Mouse (Mus musculus): ENCODE measurements around the gene Tmem120b. TPM values are rescaled to one million over a fixed set of nuclear protein-coding genes. Genes with fewer than 3 reads are reported as not detected.

The Tmem120b gene
- total and polyA plus RNA-seq, 2 experiments from 2014 or later, result 8.7 to 11.1 TPM

DNA sequence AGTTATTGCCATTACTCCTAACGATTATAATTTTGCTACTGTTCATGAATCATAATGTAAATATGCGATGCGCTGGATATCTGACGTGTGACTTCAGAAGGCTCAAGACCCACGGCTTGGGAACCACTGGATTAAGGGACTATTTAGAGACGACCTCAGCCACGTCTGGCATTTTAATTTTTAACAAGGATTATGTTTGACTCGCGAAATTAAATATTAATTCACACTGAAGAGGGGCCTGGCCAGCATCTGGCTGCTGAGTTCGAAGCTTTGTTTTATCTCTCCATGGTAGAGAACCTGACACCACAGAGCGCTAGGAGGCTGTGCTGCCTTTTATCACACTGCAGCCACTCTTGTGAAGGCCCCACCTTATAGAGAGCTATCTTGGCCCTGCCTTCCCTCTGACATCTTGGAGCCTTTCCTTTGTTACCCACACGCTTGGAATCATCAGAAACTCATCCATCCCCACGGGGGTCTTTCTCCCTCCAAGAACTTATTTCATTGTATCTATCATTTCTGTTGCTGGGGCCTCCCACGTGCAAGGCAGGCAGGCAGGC, 24.9 kb downstream of the Tmem120b start:
- H3K9me3 ChIP-seq (replicated peaks; ENCODE audit: control insufficient read depth, low read length), result no peaks in the 10 kb centered on the region
- H3K4me1 ChIP-seq (ENCODE audit: control insufficient read depth, insufficient read depth), result no peaks in the 10 kb centered on the region
- DNase-seq (ENCODE audit: low spot score), result no peak
- H3K4me3 ChIP-seq (ENCODE audit: low read depth, low read length), result no peak overlapping the region
- 0 out of 2 replicates have a peak, but pooled peaks cover under 1% of the 10 kb centered on the region for H3K36me3 ChIP-seq (replicated peaks; ENCODE audit: control insufficient read depth, insufficient read depth, low read length)
- H3K27me3 ChIP-seq (ENCODE audit: control insufficient read depth, insufficient read depth, low read length), result no peaks in the 10 kb centered on the region
- no peak overlapping the region for H3K27ac ChIP-seq (ENCODE audit: low read depth)
- 75% methylated on average over 14 of the region's 14 CpGs for WGBS
- H3K4me2 ChIP-seq (ENCODE audit: low read depth, low read length), result no peak overlapping the region
- TF ChIP-seq CTCF (IDR thresholded peaks at IDR 0.05; ENCODE audit: low read depth) (no peak), EP300 (IDR thresholded peaks at IDR 0.05; ENCODE audit: low read depth) (no peak)
- H3K9ac ChIP-seq (replicated peaks; ENCODE audit: low read depth, low read length), result no peak overlapping the region
- no peak for ATAC-seq (ENCODE audit: insufficient read depth, low read depth)

DNA sequence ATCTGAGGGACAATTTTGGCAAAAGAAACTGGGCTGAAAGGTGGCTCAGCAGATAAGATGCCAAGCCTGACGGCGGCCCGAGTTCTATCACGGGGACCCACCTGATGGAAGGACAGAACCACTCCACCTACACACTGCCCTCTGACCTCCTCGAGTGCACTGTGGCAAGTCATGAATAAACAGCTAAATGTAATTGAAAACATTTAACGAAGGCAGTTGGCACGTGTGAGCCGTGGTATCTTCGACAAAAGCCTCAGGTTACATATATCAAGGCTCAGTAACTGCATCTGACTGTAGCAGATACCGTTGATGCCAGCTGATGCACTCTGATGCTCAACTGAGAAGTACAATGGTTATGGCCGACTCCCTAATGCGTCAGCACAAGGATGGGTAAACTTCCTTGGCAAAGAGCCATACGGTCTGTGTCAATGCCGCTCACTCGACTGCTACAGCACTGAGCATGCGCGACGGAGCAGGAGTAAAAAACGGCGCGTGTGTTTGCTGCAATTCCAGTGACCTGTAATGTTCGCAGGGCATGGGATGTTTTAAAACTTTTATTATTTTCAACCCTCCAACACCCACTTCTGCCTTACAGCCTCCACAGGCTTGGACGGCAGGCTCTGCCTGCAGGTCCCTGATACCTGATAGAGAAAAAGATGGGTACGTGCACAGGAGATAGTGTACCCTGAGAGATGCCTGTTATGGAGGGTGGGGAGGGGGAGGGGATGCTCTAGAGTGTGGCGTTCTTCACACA, 26.2 kb downstream of the Tmem120b start:
- no peak overlapping the region for H3K27ac ChIP-seq (ENCODE audit: low read depth)
- H3K27me3 ChIP-seq (ENCODE audit: control insufficient read depth, insufficient read depth, low read length), result no peaks in the 10 kb centered on the region
- no peaks in the 10 kb centered on the region for H3K4me1 ChIP-seq (ENCODE audit: control insufficient read depth, insufficient read depth)
- peaks cover 6% of the 10 kb centered on the region for H3K36me3 ChIP-seq (replicated peaks; ENCODE audit: control insufficient read depth, insufficient read depth, low read length)
- ATAC-seq (ENCODE audit: insufficient read depth, low read depth) (no peak), DNase-seq (ENCODE audit: low spot score) (no peak)
- H3K4me2 ChIP-seq (ENCODE audit: low read depth, low read length), result no peak overlapping the region
- WGBS, result 78% methylated on average over 25 of the region's 25 CpGs
- no peak overlapping the region for H3K4me3 ChIP-seq (ENCODE audit: low read depth, low read length)
- no peaks in the 10 kb centered on the region for H3K9me3 ChIP-seq (replicated peaks; ENCODE audit: control insufficient read depth, low read length)
- no peak for TF ChIP-seq EP300 (IDR thresholded peaks at IDR 0.05; ENCODE audit: low read depth)
- TF ChIP-seq CTCF (IDR thresholded peaks at IDR 0.05; ENCODE audit: low read depth), result no peak
- H3K9ac ChIP-seq (replicated peaks; ENCODE audit: low read depth, low read length), result no peak overlapping the region

DNA sequence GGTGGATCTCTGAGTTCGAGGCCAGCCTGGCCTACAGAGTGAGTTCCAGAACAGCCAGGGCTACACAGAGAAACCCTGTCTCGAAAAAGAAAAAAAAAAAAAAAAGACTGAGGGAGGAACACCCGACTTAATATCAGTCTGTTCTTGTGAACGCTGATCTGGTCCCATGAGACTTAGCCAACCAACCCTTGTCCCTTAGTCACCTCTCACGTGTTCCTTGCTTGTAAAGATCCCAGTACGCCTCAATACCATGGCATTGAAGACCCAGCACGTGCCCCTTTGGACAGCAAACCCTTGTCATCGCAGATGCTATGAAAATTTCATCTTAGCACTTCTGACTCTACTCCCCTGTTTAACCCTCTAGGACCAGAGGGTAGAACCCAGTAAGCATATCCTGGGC, 28.1 kb downstream of the Tmem120b start:
- peaks cover 17% of the 10 kb centered on the region for H3K36me3 ChIP-seq (replicated peaks; ENCODE audit: control insufficient read depth, insufficient read depth, low read length)
- DNase-seq (ENCODE audit: low spot score) (no peak), ATAC-seq (ENCODE audit: insufficient read depth, low read depth) (no peak)
- H3K27ac ChIP-seq (ENCODE audit: low read depth), result no peak overlapping the region
- no peak overlapping the region for H3K4me2 ChIP-seq (ENCODE audit: low read depth, low read length)
- TF ChIP-seq CTCF (IDR thresholded peaks at IDR 0.05; ENCODE audit: low read depth) (no peak), EP300 (IDR thresholded peaks at IDR 0.05; ENCODE audit: low read depth) (no peak)
- no peak overlapping the region for H3K4me3 ChIP-seq (ENCODE audit: low read depth, low read length)
- no peaks in the 10 kb centered on the region for H3K27me3 ChIP-seq (ENCODE audit: control insufficient read depth, insufficient read depth, low read length)
- H3K9ac ChIP-seq (replicated peaks; ENCODE audit: low read depth, low read length), result no peak overlapping the region
- no peaks in the 10 kb centered on the region for H3K9me3 ChIP-seq (replicated peaks; ENCODE audit: control insufficient read depth, low read length)
- H3K4me1 ChIP-seq (ENCODE audit: control insufficient read depth, insufficient read depth), result no peaks in the 10 kb centered on the region
- WGBS, result 95% methylated on average over 8 of the region's 8 CpGs

DNA sequence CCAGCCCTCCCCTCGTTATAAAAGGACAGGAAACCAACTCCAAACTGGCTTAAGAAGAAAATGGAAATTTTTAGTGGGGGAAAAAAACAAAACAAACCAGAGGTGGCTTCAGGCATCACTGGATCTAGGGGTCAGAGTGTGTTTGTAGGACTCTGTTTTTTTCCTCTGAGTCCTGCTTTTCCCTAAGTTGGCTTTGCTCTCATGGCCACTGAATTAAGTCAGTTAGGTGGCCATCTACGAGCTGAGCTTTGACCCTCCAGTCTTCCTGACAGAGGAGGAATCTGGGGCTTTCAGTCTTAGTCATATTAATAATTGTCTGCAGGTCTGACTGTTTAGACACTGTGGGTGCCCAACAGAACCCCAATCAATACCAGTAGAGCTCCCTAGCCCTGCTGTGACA, 30.3 kb downstream of the Tmem120b start:
- no peak for ATAC-seq (ENCODE audit: insufficient read depth, low read depth)
- no peak for DNase-seq (ENCODE audit: low spot score)
- no peak overlapping the region for H3K4me3 ChIP-seq (ENCODE audit: low read depth, low read length)
- H3K9ac ChIP-seq (replicated peaks; ENCODE audit: low read depth, low read length), result no peak overlapping the region
- no peak for TF ChIP-seq CTCF (IDR thresholded peaks at IDR 0.05; ENCODE audit: low read depth)
- no peak for TF ChIP-seq EP300 (IDR thresholded peaks at IDR 0.05; ENCODE audit: low read depth)
- H3K27ac ChIP-seq (ENCODE audit: low read depth), result no peak overlapping the region
- 80% methylated on average over 2 of the region's 2 CpGs for WGBS
- H3K9me3 ChIP-seq (replicated peaks; ENCODE audit: control insufficient read depth, low read length), result no peaks in the 10 kb centered on the region
- H3K36me3 ChIP-seq (replicated peaks; ENCODE audit: control insufficient read depth, insufficient read depth, low read length), result peaks cover 22% of the 10 kb centered on the region
- H3K27me3 ChIP-seq (ENCODE audit: control insufficient read depth, insufficient read depth, low read length), result no peaks in the 10 kb centered on the region
- H3K4me2 ChIP-seq (ENCODE audit: low read depth, low read length), result no peak overlapping the region
- H3K4me1 ChIP-seq (ENCODE audit: control insufficient read depth, insufficient read depth), result peaks cover 4% of the 10 kb centered on the region; the same call in 1 of the 2 replicates

GRCm38 (mm10) chr5:123102376-123102775, 34.2 kb downstream of the Tmem120b start:
- H3K4me2 ChIP-seq (ENCODE audit: low read depth, low read length), result no peak overlapping the region
- no peak overlapping the region for H3K9ac ChIP-seq (replicated peaks; ENCODE audit: low read depth, low read length)
- TF ChIP-seq EP300 (IDR thresholded peaks at IDR 0.05; ENCODE audit: low read depth) (no peak), CTCF (IDR thresholded peaks at IDR 0.05; ENCODE audit: low read depth) (no peak)
- DNase-seq (ENCODE audit: low spot score) (no peak), ATAC-seq (ENCODE audit: insufficient read depth, low read depth) (no peak)
- H3K27me3 ChIP-seq (ENCODE audit: control insufficient read depth, insufficient read depth, low read length), result no peaks in the 10 kb centered on the region
- peaks cover 22% of the 10 kb centered on the region for H3K36me3 ChIP-seq (replicated peaks; ENCODE audit: control insufficient read depth, insufficient read depth, low read length)
- no peaks in the 10 kb centered on the region for H3K9me3 ChIP-seq (replicated peaks; ENCODE audit: control insufficient read depth, low read length)
- peaks cover 15% of the 10 kb centered on the region for H3K4me1 ChIP-seq (ENCODE audit: control insufficient read depth, insufficient read depth)
- H3K27ac ChIP-seq (ENCODE audit: low read depth), result no peak overlapping the region
- WGBS, result 69% methylated on average over 7 of the region's 7 CpGs
- no peak overlapping the region for H3K4me3 ChIP-seq (ENCODE audit: low read depth, low read length)
